Mouse (Mus musculus): ENCODE results near the gene Jmjd8. TPM values are rescaled to one million over a fixed set of nuclear protein-coding genes. Genes with fewer than 3 reads are reported as not detected.

The Jmjd8 gene
- total and polyA plus RNA-seq, 3 experiments: 32.7 to 47.2 (median 36.9) TPM

DNA sequence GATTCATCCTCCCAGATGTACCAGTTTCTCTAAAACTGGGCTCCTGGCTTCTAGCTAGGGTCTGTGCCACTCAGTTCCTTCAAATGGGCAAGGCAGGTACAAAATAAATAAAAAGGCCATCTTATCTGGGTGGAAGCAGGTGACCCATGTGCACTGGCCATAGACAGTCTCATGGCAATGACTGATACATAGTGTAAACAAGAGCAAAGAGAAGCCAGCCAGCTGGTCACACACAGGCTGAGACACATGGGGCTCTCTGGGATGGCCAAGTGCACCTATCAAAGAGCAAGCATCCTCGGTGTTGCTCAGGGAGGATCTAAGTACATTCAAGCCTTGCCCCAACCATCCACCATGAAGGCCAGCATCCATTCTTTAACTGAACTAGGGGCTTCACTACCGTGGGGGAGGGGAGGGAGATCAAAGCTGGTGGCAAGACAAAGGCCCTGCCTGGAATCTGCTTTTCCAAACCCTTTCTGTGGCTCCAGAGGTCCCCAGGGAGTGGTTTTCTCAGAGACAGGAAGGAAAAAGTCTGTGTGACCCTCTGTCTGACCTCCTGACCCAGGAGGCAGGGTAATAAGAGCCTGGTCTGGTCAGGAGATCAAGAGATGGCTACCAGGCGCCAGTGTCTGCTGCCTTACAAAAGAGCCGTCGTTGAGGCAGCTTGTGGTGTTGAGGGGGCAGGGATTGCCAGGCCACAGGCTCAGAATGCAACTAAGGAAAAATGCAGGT lies 52.4 kb downstream of the Jmjd8 start:
- 0 out of 2 replicates have a peak, but pooled peaks cover 1% of the 10 kb centered on the region for H3K4me1 ChIP-seq (ENCODE audit: control insufficient read depth, insufficient read depth, low read length)
- H3K27ac ChIP-seq: no peak overlapping the region
- no peak overlapping the region for H3K4me3 ChIP-seq
- DNase-seq: no peak
- no peak overlapping the region for H3K9ac ChIP-seq (ENCODE audit: low read depth, low read length)
- H3K79me2 ChIP-seq (replicated peaks; ENCODE audit: control insufficient read depth, insufficient read depth, low read length): no peaks in the 10 kb centered on the region
- no peaks in the 10 kb centered on the region for H3K27me3 ChIP-seq (ENCODE audit: control insufficient read depth, insufficient read depth, low read length)
- WGBS: 33% methylated on average over 5 of the region's 5 CpGs
- TF ChIP-seq POLR2A (IDR thresholded peaks at IDR 0.05; ENCODE audit: insufficient read depth, low read depth, low read length) (0 out of 2 replicates have a peak, but pooled peaks have one; percentile 9), CTCF (IDR thresholded peaks at IDR 0.05) (no peak)
- no peaks in the 10 kb centered on the region for H3K36me3 ChIP-seq (ENCODE audit: control insufficient read depth, insufficient read depth, low read length)
- intact Hi-C loops (cut with DNase I): no loop called here

Small RNA genes lying within 50 kb of the gene (microRNA-seq; reads per million reads assigned to microRNA genes)
- 0 to 3.4 reads per million in 2 experiments for gene Mir3082
- 2.2 to 3.1 reads per million in 2 experiments for gene Mir6966

Other genes starting within 250 kb of the Jmjd8 start
- gene Lmf1, start 249.8 kb upstream of the Jmjd8 start, total RNA-seq (2021): 10 to 100 TPM; 28.7 to 33.5 TPM
- 32.7 and 41.8 TPM in 2 replicates for gene Lmf1, start 249.8 kb upstream of the Jmjd8 start, polyA plus RNA-seq (2012; rRNA removed)
- gene Gng13, start 111.7 kb upstream of the Jmjd8 start, total RNA-seq (2021): under 1 TPM in 1 of 2 experiments, not detected in 1; 0.81 TPM
- 0.27 and 0.35 TPM in 2 replicates for gene Gng13, start 111.7 kb upstream of the Jmjd8 start, polyA plus RNA-seq (2012; rRNA removed)
- 1 to 10 TPM; 1.3 to 1.6 TPM for gene Chtf18, start 101.4 kb upstream of the Jmjd8 start, total RNA-seq (2021)
- gene Chtf18, start 101.4 kb upstream of the Jmjd8 start, polyA plus RNA-seq (2012; rRNA removed): 0.85 and 1.7 TPM in 2 replicates
- gene Rpusd1, start 101.2 kb upstream of the Jmjd8 start, total RNA-seq (2021): 1 to 10 TPM; 4.2 to 5.1 TPM
- gene Rpusd1, start 101.2 kb upstream of the Jmjd8 start, polyA plus RNA-seq (2012; rRNA removed): 18.0 and 18.3 TPM in 2 replicates
- gene Mslnl, start 92.8 kb upstream of the Jmjd8 start, total RNA-seq (2021): not detected
- gene Mslnl, start 92.8 kb upstream of the Jmjd8 start, polyA plus RNA-seq (2012; rRNA removed): 0.10 and 0.26 TPM in 2 replicates
- gene Msln, start 74.5 kb upstream of the Jmjd8 start, total RNA-seq (2021): 10 to 100 TPM; 13.2 to 16.6 TPM
- gene Msln, start 74.5 kb upstream of the Jmjd8 start, polyA plus RNA-seq (2012; rRNA removed): 24.7 and 25.6 TPM in 2 replicates
- gene Narfl, start 55.1 kb upstream of the Jmjd8 start, total RNA-seq (2021): 10 to 100 TPM; 42.1 to 45.1 TPM
- 36.4 and 52.6 TPM in 2 replicates for gene Narfl, start 55.1 kb upstream of the Jmjd8 start, polyA plus RNA-seq (2012; rRNA removed)
- 1 to 10 TPM; 6.4 to 7.7 TPM for gene Haghl, start 43.2 kb upstream of the Jmjd8 start, total RNA-seq (2021)
- gene Haghl, start 43.2 kb upstream of the Jmjd8 start, polyA plus RNA-seq (2012; rRNA removed): 19.5 and 23.4 TPM in 2 replicates
- gene Ccdc78, start 42.3 kb upstream of the Jmjd8 start, total RNA-seq (2021): not detected
- gene Ccdc78, start 42.3 kb upstream of the Jmjd8 start, polyA plus RNA-seq (2012; rRNA removed): 1.1 TPM in 1 of 2 replicates, not detected in the other
- 10 to 100 TPM; 30.8 to 38.3 TPM for gene Fam173a, start 36.0 kb upstream of the Jmjd8 start, total RNA-seq (2021)
- 49.7 and 63.6 TPM in 2 replicates for gene Fam173a, start 36.0 kb upstream of the Jmjd8 start, polyA plus RNA-seq (2012; rRNA removed)
- gene AC134908.4, start 33.2 kb upstream of the Jmjd8 start, total RNA-seq (2021): not detected
- gene AC134908.4, start 33.2 kb upstream of the Jmjd8 start, polyA plus RNA-seq (2012; rRNA removed): not detected in 2 replicates
- 10 to 100 TPM; 49.0 to 54.6 TPM for gene Metrn, start 31.7 kb upstream of the Jmjd8 start, total RNA-seq (2021)
- gene Metrn, start 31.7 kb upstream of the Jmjd8 start, polyA plus RNA-seq (2012; rRNA removed): 43.3 and 47.9 TPM in 2 replicates
- 1 to 10 TPM; 1.1 to 1.4 TPM for gene Fbxl16, start 19.8 kb upstream of the Jmjd8 start, total RNA-seq (2021)
- gene Fbxl16, start 19.8 kb upstream of the Jmjd8 start, polyA plus RNA-seq (2012; rRNA removed): 2.3 and 3.2 TPM in 2 replicates
- gene Wdr24, start 5.2 kb upstream of the Jmjd8 start, total RNA-seq (2021): 10 to 100 TPM; 11.0 to 11.1 TPM
- gene Wdr24, start 5.2 kb upstream of the Jmjd8 start, polyA plus RNA-seq (2012; rRNA removed): 20.4 and 22.9 TPM in 2 replicates
- gene Stub1, start 4.5 kb downstream of the Jmjd8 start, total RNA-seq (2021): 100 to 1,000 TPM; 105 to 129 TPM
- gene Stub1, start 4.5 kb downstream of the Jmjd8 start, polyA plus RNA-seq (2012; rRNA removed): 147 and 174 TPM in 2 replicates
- gene Rhbdl1, start 8.4 kb downstream of the Jmjd8 start, total RNA-seq (2021): under 1 TPM; 0.55 to 0.82 TPM
- 3.8 and 4.9 TPM in 2 replicates for gene Rhbdl1, start 8.4 kb downstream of the Jmjd8 start, polyA plus RNA-seq (2012; rRNA removed)
- 1 to 10 TPM; 2.4 to 2.9 TPM for gene Gm20683, start 12.9 kb downstream of the Jmjd8 start, total RNA-seq (2021)
- gene Gm20683, start 12.9 kb downstream of the Jmjd8 start, polyA plus RNA-seq (2012; rRNA removed): 13.9 and 21.6 TPM in 2 replicates
- gene Rhot2, start 16.0 kb downstream of the Jmjd8 start, total RNA-seq (2021): 100 to 1,000 TPM; 120 to 139 TPM
- 209 and 257 TPM in 2 replicates for gene Rhot2, start 16.0 kb downstream of the Jmjd8 start, polyA plus RNA-seq (2012; rRNA removed)
- 1 to 10 TPM; 1.2 to 1.3 TPM for gene Wdr90, start 32.6 kb downstream of the Jmjd8 start, total RNA-seq (2021)
- gene Wdr90, start 32.6 kb downstream of the Jmjd8 start, polyA plus RNA-seq (2012; rRNA removed): 8.0 and 8.5 TPM in 2 replicates
- gene Mcrip2, start 39.9 kb downstream of the Jmjd8 start, total RNA-seq (2021): 100 to 1,000 TPM; 234 to 288 TPM
- gene Mcrip2, start 39.9 kb downstream of the Jmjd8 start, polyA plus RNA-seq (2012; rRNA removed): 189 and 254 TPM in 2 replicates
- 10 to 100 TPM; 12.7 TPM for gene Mettl26, start 46.2 kb downstream of the Jmjd8 start, total RNA-seq (2021)
- gene Mettl26, start 46.2 kb downstream of the Jmjd8 start, polyA plus RNA-seq (2012; rRNA removed): 24.8 and 30.5 TPM in 2 replicates
- under 1 TPM; 0.50 to 0.82 TPM for gene Wfikkn1, start 52.0 kb downstream of the Jmjd8 start, total RNA-seq (2021)
- gene Wfikkn1, start 52.0 kb downstream of the Jmjd8 start, polyA plus RNA-seq (2012; rRNA removed): 0.29 and 0.44 TPM in 2 replicates
- 10 to 100 TPM; 15.2 to 17.6 TPM for gene Rab40c, start 90.9 kb downstream of the Jmjd8 start, total RNA-seq (2021)
- gene Rab40c, start 90.9 kb downstream of the Jmjd8 start, polyA plus RNA-seq (2012; rRNA removed): 20.5 and 33.8 TPM in 2 replicates
- gene Pigq, start 116.1 kb downstream of the Jmjd8 start, total RNA-seq (2021): 10 to 100 TPM; 40.8 to 48.7 TPM
- gene Pigq, start 116.1 kb downstream of the Jmjd8 start, polyA plus RNA-seq (2012; rRNA removed): 74.7 and 115 TPM in 2 replicates
- gene Nhlrc4, start 116.1 kb downstream of the Jmjd8 start, total RNA-seq (2021): under 1 TPM; 0.10 to 0.30 TPM
- 0.15 and 2.8 TPM in 2 replicates for gene Nhlrc4, start 116.1 kb downstream of the Jmjd8 start, polyA plus RNA-seq (2012; rRNA removed)
- gene A930017K11Rik, start 123.7 kb downstream of the Jmjd8 start, total RNA-seq (2021): under 1 TPM; 0.27 to 0.37 TPM
- 0.44 and 0.61 TPM in 2 replicates for gene A930017K11Rik, start 123.7 kb downstream of the Jmjd8 start, polyA plus RNA-seq (2012; rRNA removed)
- 1 to 10 TPM; 6.1 to 7.4 TPM for gene Capn15, start 156.9 kb downstream of the Jmjd8 start, total RNA-seq (2021)
- gene Capn15, start 156.9 kb downstream of the Jmjd8 start, polyA plus RNA-seq (2012; rRNA removed): 15.1 and 15.5 TPM in 2 replicates
- gene Rab11fip3, start 240.7 kb downstream of the Jmjd8 start, total RNA-seq (2021): 10 to 100 TPM; 29.7 to 30.5 TPM
- gene Rab11fip3, start 240.7 kb downstream of the Jmjd8 start, polyA plus RNA-seq (2012; rRNA removed): 29.3 and 33.1 TPM in 2 replicates

All from heart, adult 2 months (tissue).